Mouse (Mus musculus) ovary, postnatal 36 days (tissue): Measurements from ENCODE around the gene Prkd2.

Source experiments
- DNase-seq: peaks from one replicate; pipeline ENCODE4 v3.0.0; 2022; ENCODE audit warnings: low spot score, mixed read lengths

The Prkd2 gene

DNA sequence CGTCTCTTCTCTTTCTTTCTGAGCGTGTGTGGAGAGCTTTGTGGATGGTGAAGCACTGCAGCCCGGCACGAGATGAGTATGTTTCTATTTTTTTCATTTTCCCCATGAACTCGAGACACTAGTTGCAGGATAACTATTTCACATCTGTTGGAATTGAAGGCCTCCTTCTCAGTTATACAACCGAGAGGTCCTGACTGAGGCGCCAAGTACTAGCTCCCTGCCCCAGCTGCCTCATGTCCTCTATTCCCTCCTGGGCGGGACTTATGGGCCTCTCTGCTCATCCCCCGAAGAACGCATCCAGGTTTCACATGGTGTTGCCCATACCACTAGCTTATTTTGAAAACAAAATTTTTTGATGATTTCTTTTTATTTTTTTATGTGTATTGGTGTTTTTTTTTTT, 52.8 kb downstream of the Prkd2 start:
- DNase-seq: no peak

DNA sequence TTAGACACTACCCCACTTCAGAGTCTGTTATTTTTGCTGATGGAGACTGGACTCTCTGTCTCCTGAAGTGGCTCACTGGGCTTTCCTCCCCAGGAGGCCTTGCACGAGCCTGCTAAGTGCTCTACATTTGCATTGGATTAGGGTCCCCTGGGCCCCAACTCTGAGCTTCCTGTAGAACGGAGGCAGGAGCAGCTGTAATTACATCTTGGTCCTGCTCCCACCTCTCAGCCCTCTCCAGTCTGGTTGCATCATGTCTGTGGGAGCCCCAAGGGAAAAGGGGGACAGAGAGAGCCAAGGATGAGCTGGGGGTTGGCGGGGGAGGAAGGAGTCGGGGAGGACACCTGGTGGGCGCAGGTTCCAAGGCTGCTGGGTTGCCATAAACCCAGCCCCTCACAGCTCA, 57.8 kb downstream of the Prkd2 start:
- DNase-seq: no peak

- DNase-seq: no peak
Observed at GRCm38 (mm10) chr7:16903439-16903955, 60.8 kb downstream of the Prkd2 start.

- DNase-seq: no peak
Observed at GRCm38 (mm10) chr7:16904120-16904675, 61.5 kb downstream of the Prkd2 start.

- DNase-seq: peak; percentile 35
Observed at GRCm38 (mm10) chr7:16905491-16906021, 62.9 kb downstream of the Prkd2 start.

DNA sequence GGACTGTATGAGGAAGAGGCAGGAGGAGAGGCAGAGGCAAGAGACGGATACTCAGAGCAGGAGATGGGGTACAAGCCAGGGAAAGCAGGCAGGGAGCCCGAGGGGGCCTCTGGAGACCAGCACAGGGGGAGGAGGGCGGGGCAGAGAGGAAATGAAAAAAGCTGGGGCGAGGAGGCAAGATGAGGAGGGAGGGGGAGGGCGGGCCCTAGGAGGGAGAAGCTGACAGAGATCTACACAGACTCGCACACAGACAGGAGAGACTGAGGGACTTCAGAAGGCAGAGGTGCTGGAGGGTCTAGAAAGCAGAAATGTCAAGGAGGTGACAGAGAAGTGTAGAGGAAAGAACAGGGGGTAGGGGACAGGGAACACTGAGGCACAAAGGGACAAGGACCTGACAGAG, 63.6 kb downstream of the Prkd2 start, which contains the start of gene Ptgir:
Gene Ptgir, plus strand, starts transcription at position 210 of the 400 bp plus-strand sequence.
- DNase-seq: no peak

GRCm38 (mm10) chr7:16906889-16907559, 64.3 kb downstream of the Prkd2 start:
- no peak for DNase-seq

DNA sequence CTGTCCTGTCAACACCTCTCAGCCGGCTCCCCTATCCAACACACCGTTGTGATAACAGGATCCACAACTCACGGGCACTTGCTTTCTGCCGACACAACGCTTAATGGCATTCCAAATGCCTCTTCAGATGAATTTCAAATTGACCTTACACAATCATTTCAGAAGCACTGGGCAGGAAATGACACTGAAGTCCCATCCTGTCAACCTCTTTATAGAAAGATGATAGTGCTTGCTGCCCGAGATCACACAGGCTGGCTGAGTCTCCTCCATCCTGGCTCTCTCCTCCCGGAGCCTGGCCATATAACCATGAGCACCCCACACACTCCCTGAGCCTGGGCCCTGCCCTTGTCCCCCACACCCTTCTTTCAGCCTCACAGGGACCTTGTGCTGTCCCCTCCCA, 65.1 kb downstream of the Prkd2 start:
- no peak for DNase-seq

DNA sequence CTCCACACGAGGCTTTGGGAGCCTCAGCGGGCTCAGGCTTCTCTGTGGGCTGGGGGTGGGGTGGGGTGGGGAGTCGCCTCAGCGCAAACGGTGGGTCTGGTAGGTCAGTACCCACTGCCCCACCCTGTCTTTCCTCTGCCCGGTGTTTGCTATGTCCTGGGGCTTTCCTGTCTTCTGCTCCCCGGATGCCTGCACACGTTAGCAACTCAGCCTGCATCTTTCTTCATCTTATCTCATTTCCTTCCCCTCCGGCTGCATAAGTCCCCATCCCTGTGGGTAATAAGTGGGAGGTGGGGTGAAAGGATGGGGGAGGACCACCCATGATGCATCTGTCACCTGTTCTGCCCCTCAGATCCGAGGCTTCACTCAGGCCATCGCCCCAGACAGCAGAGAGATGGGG, 65.7 kb downstream of the Prkd2 start:
- no peak for DNase-seq

DNA sequence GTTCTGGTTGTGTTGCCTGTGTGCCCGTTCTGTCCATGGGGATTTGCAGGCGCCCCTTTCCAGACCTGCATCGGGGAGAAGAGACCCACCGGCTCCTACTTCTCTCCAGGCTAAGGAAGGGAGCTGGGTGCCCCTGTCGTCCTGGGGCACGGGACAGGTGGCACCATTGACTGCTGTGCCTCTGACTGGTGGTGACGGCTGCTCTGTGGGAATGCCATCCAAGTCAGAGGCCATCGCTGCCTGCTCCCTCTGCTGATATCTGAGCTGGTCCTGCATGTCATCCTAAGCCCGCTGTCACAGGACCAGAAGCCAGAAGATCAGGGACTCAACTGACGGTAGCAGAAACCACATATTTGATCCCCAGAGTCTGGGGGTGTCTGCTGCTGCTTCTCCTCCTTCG, 66.2 kb downstream of the Prkd2 start:
- DNase-seq: no peak

GRCm38 (mm10) chr7:16909909-16910308, 67.2 kb downstream of the Prkd2 start:
- DNase-seq: no peak

- DNase-seq: no peak
Observed at GRCm38 (mm10) chr7:16911904-16912303, 69.2 kb downstream of the Prkd2 start.

- no peak for DNase-seq
Observed at GRCm38 (mm10) chr7:16912360-16912759, 69.7 kb downstream of the Prkd2 start.

DNA sequence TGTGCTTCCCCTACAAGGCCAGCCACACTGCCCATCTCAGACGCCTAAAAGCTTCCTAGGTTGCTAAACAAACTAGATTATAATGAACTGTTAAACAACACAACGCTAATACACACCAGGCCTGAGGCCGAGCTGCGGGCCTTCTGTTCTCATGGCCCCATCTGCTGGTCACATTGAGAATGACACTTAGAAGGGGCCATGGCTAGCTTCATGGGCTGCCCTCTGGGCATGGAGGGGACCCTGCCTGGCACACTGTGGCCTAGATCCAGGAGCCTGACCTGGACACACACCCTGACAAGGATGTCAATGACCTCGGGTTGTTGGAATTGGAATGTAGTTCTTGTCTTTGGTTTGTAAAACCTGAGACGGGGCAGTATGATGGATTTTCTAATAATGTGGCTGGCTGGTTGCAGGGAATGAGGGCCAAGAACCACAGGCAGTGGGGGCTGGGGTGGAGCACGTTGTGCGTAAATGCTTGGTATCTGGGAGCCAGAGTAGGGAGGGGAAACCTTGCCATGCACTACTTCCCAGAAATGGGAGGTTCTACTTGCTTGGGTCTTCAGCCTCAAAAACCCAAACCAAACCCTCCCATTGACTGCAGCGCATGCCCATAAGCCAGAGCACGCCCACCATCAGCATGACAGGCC, 71.2 kb downstream of the Prkd2 start:
- peak; percentile 63 for DNase-seq

- no peak for DNase-seq
Observed at GRCm38 (mm10) chr7:16914453-16915343, 72.0 kb downstream of the Prkd2 start.

GRCm38 (mm10) chr7:16915461-16916340, 73.0 kb downstream of the Prkd2 start:
- DNase-seq: no peak

DNA sequence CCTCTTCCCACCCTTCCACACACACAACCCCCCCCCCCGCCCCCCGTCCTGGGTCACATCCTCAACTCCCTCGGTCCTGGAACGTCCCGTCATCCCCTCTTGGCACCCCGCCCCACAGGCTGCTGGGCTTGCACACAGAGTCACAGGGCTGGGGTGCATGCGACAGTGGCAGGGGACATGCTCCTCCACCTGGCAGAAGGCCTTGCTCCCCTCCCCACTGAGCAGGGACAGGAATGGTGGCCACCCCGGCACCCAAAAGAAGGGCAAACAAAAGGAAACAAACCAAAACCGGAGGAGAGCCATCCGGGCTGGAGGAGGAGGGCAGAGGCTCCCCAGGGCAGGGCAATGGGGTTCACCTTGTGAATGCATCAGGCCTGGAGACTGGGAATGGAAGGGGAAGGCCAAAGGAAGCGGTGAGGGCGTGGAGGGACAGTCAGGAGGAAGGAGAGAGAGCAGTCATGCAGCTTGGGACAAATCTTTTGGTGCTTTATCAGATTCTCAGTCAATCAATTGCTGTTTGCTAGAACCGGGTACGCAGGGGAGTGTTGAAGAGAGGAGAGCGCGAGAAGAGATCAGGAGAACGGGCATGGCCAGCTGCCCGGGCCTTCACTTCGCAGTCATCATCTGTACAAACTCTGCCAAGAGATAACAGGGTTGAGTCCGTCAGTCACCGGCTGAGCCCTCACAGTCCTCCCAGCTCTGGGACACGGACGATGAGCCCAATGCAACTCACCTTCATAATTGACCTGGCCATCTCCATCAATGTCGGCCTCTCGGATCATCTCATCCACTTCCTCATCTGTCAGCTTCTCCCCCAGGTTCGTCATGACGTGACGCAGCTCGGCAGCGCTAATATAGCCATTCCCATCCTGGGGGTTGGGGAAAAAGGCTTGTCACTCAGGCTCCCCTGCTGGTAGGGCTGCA, 73.9 kb downstream of the Prkd2 start:
- no peak for DNase-seq

- no peak for DNase-seq
Observed at GRCm38 (mm10) chr7:16917447-16917846, 74.7 kb downstream of the Prkd2 start.

GRCm38 (mm10) chr7:16918014-16918413, 75.3 kb downstream of the Prkd2 start:
- DNase-seq: no peak

GRCm38 (mm10) chr7:16918670-16919069, 76.0 kb downstream of the Prkd2 start:
- DNase-seq: no peak
